Mouse (Mus musculus) liver, embryonic 18 days (tissue): ENCODE measurements around the gene Pvrig. TPM values are rescaled to one million over a fixed set of nuclear protein-coding genes. Genes with fewer than 3 reads are reported as not detected.

Experiments used
- polyA plus RNA-seq: library from polyadenylated mRNA; depleted of rRNA; stranded (reverse); fragments of >200 nt; gene quantifications from 2 replicates; pipeline ENCODE4 v1.2.3, GENCODE M21; 2012; rRNA removed

Pvrig gene
- 0.51 and 0.54 TPM in 2 replicates for polyA plus RNA-seq

DNA sequence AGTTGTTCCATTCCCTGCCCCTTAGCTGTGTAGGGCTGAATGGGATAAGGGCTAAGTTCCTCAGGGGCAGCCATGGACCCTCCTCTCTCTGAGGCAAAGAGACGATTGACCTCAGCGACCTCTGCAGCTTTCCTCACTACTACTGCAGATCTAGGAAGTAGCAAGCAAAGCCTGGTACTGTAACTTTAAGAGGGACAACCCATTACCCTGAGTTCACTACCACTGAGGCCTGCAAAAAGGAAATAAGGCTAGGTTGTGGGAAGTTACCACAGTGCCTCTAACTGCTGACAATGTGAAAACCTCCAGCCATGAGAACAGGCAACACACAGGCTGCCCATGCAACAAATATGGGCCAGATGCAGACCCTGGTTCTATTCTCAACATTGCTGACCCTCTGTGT is at the start of gene Pvrig:
Gene Pvrig, plus strand, starts transcription at position 301 of the 400 bp plus-strand sequence.

Other genes with a start within 250 kb of the Pvrig start
- 10.0 and 10.6 TPM in 2 replicates for gene Zscan21, start 225.1 kb upstream of the Pvrig start, polyA plus RNA-seq
- gene Zfp113, start 186.2 kb upstream of the Pvrig start, polyA plus RNA-seq = 1.4 and 1.6 TPM in 2 replicates
- 113 and 134 TPM in 2 replicates for gene Cops6, start 180.9 kb upstream of the Pvrig start, polyA plus RNA-seq
- gene Ap4m1, start 170.0 kb upstream of the Pvrig start, polyA plus RNA-seq = 10.2 and 11.1 TPM in 2 replicates
- gene Mcm7, start 169.5 kb upstream of the Pvrig start, polyA plus RNA-seq = 65.8 and 67.1 TPM in 2 replicates
- 23.8 and 24.7 TPM in 2 replicates for gene Taf6, start 154.5 kb upstream of the Pvrig start, polyA plus RNA-seq
- 6.9 TPM in 2 replicates for gene Cnpy4, start 154.5 kb upstream of the Pvrig start, polyA plus RNA-seq
- 1.7 and 1.8 TPM in 2 replicates for gene Mblac1, start 147.6 kb upstream of the Pvrig start, polyA plus RNA-seq
- 0.12 and 0.16 TPM in 2 replicates for gene Nxpe5, start 116.1 kb upstream of the Pvrig start, polyA plus RNA-seq
- gene Lamtor4, start 86.5 kb upstream of the Pvrig start, polyA plus RNA-seq = 59.3 and 63.4 TPM in 2 replicates
- 20.7 and 25.8 TPM in 2 replicates for gene BC037034, start 77.9 kb upstream of the Pvrig start, polyA plus RNA-seq
- 0.02 TPM in 2 replicates for gene Gal3st4, start 69.1 kb upstream of the Pvrig start, polyA plus RNA-seq
- not detected in 2 replicates for gene Gm43720, start 62.0 kb upstream of the Pvrig start, polyA plus RNA-seq
- 1.5 and 2.1 TPM in 2 replicates for gene Gpc2, start 62.0 kb upstream of the Pvrig start, polyA plus RNA-seq
- gene Stag3, start 61.7 kb upstream of the Pvrig start, polyA plus RNA-seq = 1.8 and 2.9 TPM in 2 replicates
- 2.7 TPM in 2 replicates for gene Zfp157, start 99.5 kb downstream of the Pvrig start, polyA plus RNA-seq
- gene 1700123K08Rik, start 222.8 kb downstream of the Pvrig start, polyA plus RNA-seq = not detected in 2 replicates